Mouse (Mus musculus) liver, embryonic 14.5 days (tissue): ENCODE measurements at regions not wholly inside any gene's neighbourhood (a gene's known extent, or its start where the extent isn't known, plus 50 kb on each side); places are given as distances from the start of the nearest gene placed in this dataset.

ENCODE experiments used
- ATAC-seq: fragments of 200-750 bp; cut with Nextera tagmentation; 2 replicates; pipeline ENCODE4 v1.8.0; 2017; ENCODE audit warnings: moderate number of reproducible peaks, mild to moderate bottlenecking, moderate library complexity; ENCODE audit not compliant: insufficient read depth
- DNase-seq, 3 experiments: peaks; one replicate each; pipeline ENCODE4 v3.0.0-alpha.2; 2012 to 2013; ENCODE audit warnings: low read depth in 3 of 3, low spot score in 3 of 3
- H3K27ac ChIP-seq: fragments of 300-500 bp; sonication (generic); 2 replicates; pipeline ENCODE4 v1.5.1; 2014; ENCODE audit warnings: moderate library complexity, mild to moderate bottlenecking, control low read depth, inconsistent platforms
- H3K27me3 ChIP-seq: fragments of 300-500 bp; sonication (generic); 2 replicates; pipeline ENCODE4 v1.6.1; 2014; ENCODE audit warnings: mild to moderate bottlenecking, low read length, moderate library complexity; ENCODE audit not compliant: control insufficient read depth, insufficient read depth
- H3K36me3 ChIP-seq: fragments of 300-500 bp; sonication (generic); replicated peaks from 2 replicates; pipeline ENCODE4 v1.6.1; 2014; ENCODE audit warnings: low read depth; ENCODE audit not compliant: control insufficient read depth, insufficient read depth
- H3K4me1 ChIP-seq, 2 experiments: fragments of 200-500 bp in 1 of 2; fragments of 300-500 bp in 1 of 2; sonication (generic) in 1 of 2; replicated peaks; 2 replicates each; pipeline ENCODE4 v1.6.1; 2012 to 2014; ENCODE audit warnings: antibody characterized with exemption in 1 of 2, inconsistent platforms in 1 of 2, low read length in 1 of 2; ENCODE audit not compliant: control insufficient read depth in 2 of 2, insufficient read depth in 2 of 2
- H3K4me2 ChIP-seq: fragments of 300-500 bp; sonication (generic); 2 replicates; pipeline ENCODE4 v1.6.1; 2014; ENCODE audit warnings: low read depth, mild to moderate bottlenecking, control low read depth, moderate library complexity
- H3K4me3 ChIP-seq, 2 experiments: fragments of 200-500 bp in 1 of 2; fragments of 300-500 bp in 1 of 2; sonication (generic) in 1 of 2; 2 replicates each; pipeline ENCODE4 v1.5.1; 2012 to 2014; ENCODE audit warnings: low read depth in 2 of 2, low read length in 2 of 2, mild to moderate bottlenecking in 2 of 2, control low read depth in 1 of 2, inconsistent platforms in 1 of 2, moderate library complexity in 1 of 2; ENCODE audit not compliant: insufficient read depth in 1 of 2
- H3K9ac ChIP-seq: fragments of 300-500 bp; sonication (generic); replicated peaks from 2 replicates; pipeline ENCODE4 v1.6.1; 2014; ENCODE audit warnings: mild to moderate bottlenecking, control low read depth, moderate library complexity
- H3K9me3 ChIP-seq: fragments of 300-500 bp; sonication (generic); 2 replicates; pipeline ENCODE4 v1.6.1; 2016; ENCODE audit warnings: low read length, mixed read lengths; ENCODE audit not compliant: control insufficient read depth
- CTCF ChIP-seq: IDR thresholded peaks from 2 replicates; pipeline ENCODE4 v1.5.1; 2016; ENCODE audit warnings: antibody characterized with exemption, low read depth, control low read depth
- EP300 ChIP-seq: IDR thresholded peaks from 2 replicates; pipeline ENCODE4 v1.6.1; 2016; ENCODE audit warnings: antibody characterized with exemption, low read depth
- WGBS: fragments of 180-500 bp; shearing (Covaris S2); extraction: QIAGEN DNeasy Blood & Tissue Kit; methylation state at CpG from one replicate; pipeline ENCODE4 v1.1.7; 2014; ENCODE audit not compliant: insufficient replicate concordance; 5-methylcytosine and 5-hydroxymethylcytosine counted together

DNA sequence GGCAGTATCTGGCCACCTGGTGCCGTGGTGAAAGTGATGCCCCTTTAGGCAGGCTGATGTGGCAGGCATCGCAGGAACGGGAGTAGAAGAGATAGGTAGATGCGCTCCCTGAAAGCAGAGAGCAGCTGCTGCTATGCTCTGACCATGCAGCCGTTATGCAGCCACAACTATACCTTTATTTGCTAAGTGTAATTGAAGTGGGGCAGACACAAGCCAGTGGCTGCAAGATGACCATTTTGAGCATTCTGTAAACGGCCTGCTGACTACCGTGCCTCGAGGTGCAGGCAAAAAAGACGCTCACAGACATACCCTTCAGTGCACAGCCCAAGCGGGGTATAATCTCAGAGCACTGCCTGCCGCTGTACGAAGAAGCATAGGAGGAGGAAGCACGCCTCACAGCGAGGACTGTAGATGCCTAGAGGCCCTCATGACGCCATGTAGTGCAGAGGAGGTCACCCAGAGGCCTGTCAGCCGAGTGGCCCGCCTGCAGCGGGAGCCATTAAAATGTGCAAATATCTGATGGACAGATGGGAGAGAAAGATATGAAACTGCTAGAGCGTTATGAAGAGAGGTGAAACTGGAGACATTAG, 170.9 kb downstream of the Spata18 start:
- Histone ChIP-seq H3K4me2 (no peak overlapping the region), H3K9me3 (no peaks in the 10 kb centered on the region), H3K27ac (no peak overlapping the region), H3K36me3 (no peaks in the 10 kb centered on the region), H3K9ac (no peak overlapping the region), H3K27me3 (no peaks in the 10 kb centered on the region), H3K4me1 (no peaks in the 10 kb centered on the region), H3K4me3 (no peak overlapping the region)
- ATAC-seq (no peak), DNase-seq (no peak)
- TF ChIP-seq CTCF (no peak), EP300 (no peak)
- 69% methylated on average over 19 of the region's 19 CpGs for WGBS

DNA sequence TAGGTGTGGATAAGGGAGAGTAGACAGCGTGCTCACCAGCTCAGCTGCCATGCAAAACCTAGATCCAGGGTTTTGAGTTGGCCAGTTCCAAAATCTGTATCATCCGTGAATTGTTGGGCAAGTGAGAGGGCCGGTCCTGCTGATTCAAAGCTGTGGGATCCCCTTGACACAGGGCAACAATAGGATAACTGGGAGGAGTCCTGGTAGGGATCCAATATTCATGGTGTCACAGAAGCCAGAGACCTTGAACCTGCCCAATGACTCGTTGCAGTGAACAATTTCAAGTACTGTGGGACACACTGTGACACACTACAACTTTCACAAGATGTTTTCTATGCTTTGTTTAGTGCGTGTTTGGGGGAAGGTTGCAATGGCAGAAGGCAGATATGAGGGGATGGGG, 172.2 kb downstream of the Spata18 start:
- ATAC-seq (no peak), DNase-seq (no peak)
- WGBS, result 55% methylated on average over 5 of the region's 5 CpGs
- Histone ChIP-seq H3K4me1 (no peaks in the 10 kb centered on the region), H3K36me3 (no peaks in the 10 kb centered on the region), H3K9me3 (no peaks in the 10 kb centered on the region), H3K27ac (no peak overlapping the region), H3K27me3 (no peaks in the 10 kb centered on the region), H3K9ac (no peak overlapping the region), H3K4me2 (no peak overlapping the region), H3K4me3 (no peak overlapping the region)
- TF ChIP-seq CTCF (no peak), EP300 (no peak)

DNA sequence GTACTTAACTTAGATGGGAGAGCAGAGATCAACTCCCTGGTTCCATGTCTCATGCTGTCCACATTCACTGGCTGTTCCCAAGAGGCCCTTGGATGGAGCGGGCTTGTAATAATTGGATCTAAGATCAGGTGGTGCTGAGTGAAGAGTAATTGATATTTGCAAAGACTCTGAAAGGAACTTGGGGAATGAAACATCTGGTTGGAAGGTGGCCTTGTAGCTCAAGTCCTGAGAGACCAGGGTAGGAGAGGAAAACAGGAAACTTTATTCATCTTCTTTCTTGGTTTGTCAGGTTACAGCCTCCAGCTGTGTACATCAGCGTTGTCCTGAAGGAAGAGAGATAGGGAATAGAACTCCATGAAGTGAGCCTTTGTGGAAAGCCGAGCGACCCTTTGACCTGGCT, 175.8 kb downstream of the Spata18 start:
- Histone ChIP-seq H3K4me3 (no peak overlapping the region), H3K9ac (no peak overlapping the region), H3K4me1 (no peaks in the 10 kb centered on the region), H3K27me3 (no peaks in the 10 kb centered on the region), H3K4me2 (no peak overlapping the region), H3K27ac (no peak overlapping the region), H3K36me3 (no peaks in the 10 kb centered on the region), H3K9me3 (no peaks in the 10 kb centered on the region)
- ATAC-seq (no peak), DNase-seq (no peak)
- WGBS, result 66% methylated on average over 4 of the region's 4 CpGs
- TF ChIP-seq EP300 (no peak), CTCF (no peak)

DNA sequence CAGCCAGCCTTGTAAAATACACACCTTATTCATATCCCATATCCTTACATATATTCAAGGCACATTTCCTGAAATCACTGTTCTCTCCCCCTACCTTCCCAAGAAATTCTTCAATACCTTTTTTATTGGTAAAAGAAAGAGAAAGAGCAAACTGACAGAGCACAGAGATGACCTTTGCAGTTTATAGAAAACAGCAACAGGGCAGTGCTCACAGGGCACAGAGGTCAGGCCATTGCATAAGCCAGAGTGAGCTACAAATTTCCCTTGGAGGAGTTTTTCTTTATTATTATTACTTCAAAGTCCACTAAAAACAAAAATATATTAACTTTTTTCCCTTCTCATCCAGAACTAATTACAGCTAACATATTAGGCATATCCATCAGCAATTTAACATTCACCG, 182.5 kb downstream of the Spata18 start:
- H3K9me3 ChIP-seq, result no peaks in the 10 kb centered on the region
- TF ChIP-seq CTCF (no peak), EP300 (no peak)
- WGBS, result 73% methylated on average over 1 of the region's 1 CpGs
- H3K27ac ChIP-seq, result no peak overlapping the region
- H3K4me3 ChIP-seq, result no peak overlapping the region
- ATAC-seq (no peak), DNase-seq (no peak)
- H3K9ac ChIP-seq, result no peak overlapping the region
- H3K27me3 ChIP-seq, result no peaks in the 10 kb centered on the region
- no peak overlapping the region for H3K4me2 ChIP-seq
- H3K36me3 ChIP-seq, result no peaks in the 10 kb centered on the region
- no peaks in the 10 kb centered on the region; a peak in 1 of 4 replicates for H3K4me1 ChIP-seq

DNA sequence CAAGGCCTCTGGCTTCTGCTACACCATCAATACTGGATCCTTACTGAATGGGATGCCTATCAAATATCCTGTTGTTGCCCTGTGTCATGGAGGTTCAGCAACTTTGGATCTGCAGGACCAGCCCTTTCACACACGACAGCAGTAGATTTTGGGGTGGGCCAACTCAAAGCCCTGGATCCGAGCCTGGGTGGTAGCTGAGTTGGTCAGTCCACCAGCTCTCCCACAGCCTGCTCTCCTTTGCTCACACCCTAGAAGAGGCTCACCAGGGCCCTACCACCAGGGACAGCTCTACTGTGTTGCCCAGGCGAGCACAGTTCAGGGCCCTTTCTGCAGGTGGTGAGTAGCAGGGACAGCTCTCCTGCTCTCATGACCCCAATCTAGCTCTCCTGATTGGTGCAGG, 192.6 kb downstream of the Spata18 start:
- Histone ChIP-seq H3K9ac (no peak overlapping the region), H3K4me2 (no peak overlapping the region), H3K9me3 (no peaks in the 10 kb centered on the region), H3K4me3 (no peak overlapping the region), H3K36me3 (no peaks in the 10 kb centered on the region), H3K27me3 (no peaks in the 10 kb centered on the region), H3K4me1 (no peaks in the 10 kb centered on the region), H3K27ac (no peak overlapping the region)
- 55% methylated on average over 3 of the region's 3 CpGs for WGBS
- ATAC-seq (no peak), DNase-seq (no peak)
- TF ChIP-seq EP300 (no peak), CTCF (no peak)
